Mouse (Mus musculus): Measurements from ENCODE around the gene Ubtd1.
"Not testable (repeated sequence)": the region's sequence is repeated elsewhere in the genome, so short reads cannot be mapped to it uniquely, and the experiment has no call there.

Ubtd1 gene

DNA sequence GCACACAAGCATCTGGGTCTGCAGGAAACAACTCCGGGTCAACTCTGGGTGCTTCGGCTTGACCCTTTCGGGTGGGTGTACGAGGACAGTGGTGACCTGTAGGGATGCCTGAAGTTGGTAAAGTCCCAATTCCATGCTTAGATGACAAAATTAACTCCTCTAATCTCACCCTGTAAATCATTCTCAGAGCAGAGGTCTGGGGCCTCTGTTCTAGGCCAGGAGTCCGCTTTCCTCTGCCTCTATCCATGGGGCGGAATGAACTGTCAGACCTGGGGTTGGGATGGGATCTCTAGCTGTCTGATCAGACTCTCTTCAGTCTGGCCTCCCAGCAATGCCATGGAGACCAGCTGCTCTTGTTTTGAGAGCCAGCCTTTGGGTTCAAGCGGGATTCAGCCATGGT, 79.9 kb downstream of the Ubtd1 start:
- DNase-seq (ENCODE audit: low read depth, low spot score): no peak

GRCm38 (mm10) chr19:42068441-42069240, 87.1 kb downstream of the Ubtd1 start:
- no peak for DNase-seq (ENCODE audit: low read depth, low spot score)

DNA sequence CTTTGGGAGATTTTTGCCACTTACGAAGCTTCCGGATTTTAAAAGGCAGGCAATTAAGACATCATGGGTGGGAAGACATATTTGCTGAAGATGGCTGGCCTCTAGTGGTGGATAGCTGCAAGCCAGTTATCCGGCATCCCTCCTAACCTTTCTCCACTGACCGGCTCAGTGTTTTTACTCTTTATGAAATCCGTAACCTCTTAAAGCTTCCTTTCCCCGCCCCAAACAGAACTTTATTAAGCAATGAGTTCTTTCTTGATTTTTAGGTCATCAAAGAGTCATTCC, 87.6 kb downstream of the Ubtd1 start:
- no peak for DNase-seq (ENCODE audit: low read depth, low spot score)

- DNase-seq (ENCODE audit: low read depth, low spot score): no peak
Measured at GRCm38 (mm10) chr19:42071221-42071620, 89.7 kb downstream of the Ubtd1 start.

DNA sequence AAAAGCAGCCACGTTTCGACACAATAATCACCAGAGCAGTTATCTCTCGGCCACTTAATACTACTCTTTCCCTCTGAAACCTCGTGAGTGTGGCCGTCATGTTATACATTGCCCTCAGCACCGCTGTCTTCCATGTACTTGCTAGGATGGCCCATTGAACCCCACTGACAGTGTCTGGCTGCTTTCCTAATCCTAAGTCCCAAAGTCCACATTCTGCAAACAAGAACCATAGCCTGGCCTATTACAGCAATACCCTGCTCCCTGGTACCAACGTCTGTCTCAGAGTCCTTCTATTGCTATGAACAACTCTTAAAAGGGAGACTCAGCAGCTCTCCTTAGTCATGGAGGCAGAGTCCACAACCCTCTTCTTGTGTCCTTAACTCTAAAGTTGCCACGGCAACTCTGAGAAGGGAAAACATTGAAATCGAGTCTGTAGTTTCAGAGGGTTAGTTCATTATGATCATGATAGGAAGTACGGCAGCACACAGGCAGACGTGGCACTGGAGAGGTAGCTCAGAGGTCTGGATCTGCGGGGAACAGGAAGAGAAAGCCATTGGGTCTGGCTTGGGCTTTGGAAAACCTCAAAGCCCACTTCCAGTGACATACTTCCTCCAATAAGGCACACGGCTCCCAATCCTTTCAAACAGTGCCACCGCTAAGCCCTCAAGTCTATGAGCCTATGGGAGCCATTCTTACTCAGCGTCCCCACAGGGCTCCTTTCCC, 90.5 kb downstream of the Ubtd1 start:
- DNase-seq (ENCODE audit: low read depth, low spot score): no peak

DNA sequence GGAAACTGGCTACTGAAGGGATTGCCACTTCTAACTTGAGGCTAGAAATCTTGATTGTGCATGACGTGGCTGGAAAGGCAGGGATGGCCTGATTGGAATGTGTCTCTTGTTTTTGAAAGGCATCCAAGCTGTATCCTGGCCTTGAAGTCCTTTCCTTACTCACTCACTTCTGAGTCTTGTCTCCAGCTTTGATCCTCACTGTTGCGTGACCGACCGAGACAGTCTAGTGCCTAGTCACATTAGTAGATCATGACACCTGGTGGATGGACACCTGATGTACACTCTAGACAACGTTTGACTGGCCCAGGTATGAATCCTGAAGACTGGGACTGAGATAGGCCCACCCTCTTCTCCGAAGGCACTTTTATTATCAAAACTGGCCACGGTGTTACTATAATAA, 91.2 kb downstream of the Ubtd1 start:
- no peak for DNase-seq (ENCODE audit: low read depth, low spot score)

GRCm38 (mm10) chr19:42075051-42075450, 93.5 kb downstream of the Ubtd1 start:
- no peak for DNase-seq (ENCODE audit: low read depth, low spot score)

- no peak for DNase-seq (ENCODE audit: low read depth, low spot score)
Measured at GRCm38 (mm10) chr19:42075992-42076391, 94.4 kb downstream of the Ubtd1 start.

GRCm38 (mm10) chr19:42078566-42078965, 97.0 kb downstream of the Ubtd1 start:
- no peak for DNase-seq (ENCODE audit: low read depth, low spot score)

GRCm38 (mm10) chr19:42079006-42079405, 97.4 kb downstream of the Ubtd1 start:
- DNase-seq (ENCODE audit: low read depth, low spot score): no peak

DNA sequence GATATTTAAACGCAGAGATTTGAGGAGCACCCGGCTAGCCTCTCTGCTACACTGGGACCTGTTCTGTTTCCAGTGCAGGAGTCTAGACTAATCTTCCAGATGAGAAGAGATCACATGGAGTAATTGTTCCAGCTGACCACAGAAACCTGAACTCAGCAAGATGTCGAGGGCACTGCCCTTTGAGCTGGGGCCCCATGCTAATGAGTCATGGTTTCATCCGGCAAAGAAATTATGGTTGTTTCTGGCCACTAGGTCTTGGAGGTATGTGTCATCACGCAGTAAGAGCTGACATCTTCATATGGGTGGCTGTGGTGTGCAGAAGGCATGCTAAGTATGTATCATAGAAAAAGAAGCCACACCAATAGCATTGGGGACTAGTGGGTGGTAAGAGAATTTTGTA, 98.4 kb downstream of the Ubtd1 start:
- no peak for DNase-seq (ENCODE audit: low read depth, low spot score)

DNA sequence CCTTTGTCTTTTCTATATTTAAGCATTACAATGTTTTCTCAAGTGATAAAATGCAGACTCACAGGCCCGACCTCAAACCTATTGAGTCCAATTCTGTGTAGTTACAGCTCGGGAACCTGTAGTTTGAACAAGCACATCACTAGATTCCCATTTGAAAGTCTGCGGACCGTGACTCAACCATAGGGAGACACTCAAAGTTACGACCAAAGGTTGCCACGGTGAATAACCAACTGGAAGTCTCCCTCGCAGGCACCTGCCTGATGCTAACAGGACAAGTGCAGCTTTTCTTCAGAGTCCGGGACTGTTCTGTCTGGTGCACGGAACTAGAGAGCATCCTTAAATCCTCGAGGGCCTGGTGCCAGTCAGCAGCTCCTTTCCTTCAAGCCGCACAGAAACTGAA, 98.9 kb downstream of the Ubtd1 start:
- no peak for DNase-seq (ENCODE audit: low read depth, low spot score)

- not testable (repeated sequence) for DNase-seq (ENCODE audit: low read depth, low spot score)
Measured at GRCm38 (mm10) chr19:42081613-42082012, 100.0 kb downstream of the Ubtd1 start.
